Mouse (Mus musculus): ENCODE measurements around the gene Iqcn.

Iqcn gene

GRCm38 (mm10) chr8:70726721-70727120 lies 23.5 kb downstream of the Iqcn start:
- no peak for DNase-seq (ENCODE audit: low spot score in 2 of 2)

DNA sequence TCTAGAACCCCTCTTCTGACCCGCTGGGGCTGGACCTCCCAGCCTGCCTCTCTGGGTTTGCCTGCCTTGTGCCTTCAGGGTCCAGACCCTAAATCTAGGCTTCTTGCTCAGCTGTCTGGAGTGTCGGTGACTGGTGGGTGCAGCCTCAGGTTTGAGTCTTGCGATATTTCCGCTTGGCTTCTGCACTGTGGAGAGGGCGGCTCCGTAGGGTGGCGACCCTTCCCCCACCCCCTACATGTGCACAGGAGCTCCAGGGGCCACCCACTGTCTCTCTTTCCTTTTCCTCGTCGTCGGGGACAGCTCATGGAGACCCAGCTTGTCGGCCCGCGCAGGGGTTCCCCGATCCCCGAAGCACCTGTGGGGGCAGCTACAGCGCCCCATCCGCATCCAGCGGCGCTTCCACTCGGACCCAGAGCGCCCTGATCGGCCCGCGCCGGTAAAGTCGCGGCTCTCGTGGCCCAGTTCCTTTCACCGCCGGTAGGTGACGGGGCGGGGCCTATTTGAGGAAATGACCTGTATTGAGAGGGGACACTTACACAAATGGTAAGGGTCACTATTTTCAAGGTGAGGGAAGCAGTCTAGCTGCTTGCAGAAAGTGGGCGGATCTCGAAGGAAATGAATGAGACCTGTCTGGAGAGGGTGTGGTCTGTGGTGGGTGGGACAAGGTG lies 26.7 kb downstream of the Iqcn start:
- DNase-seq (ENCODE audit: low spot score in 2 of 2): no peak

DNA sequence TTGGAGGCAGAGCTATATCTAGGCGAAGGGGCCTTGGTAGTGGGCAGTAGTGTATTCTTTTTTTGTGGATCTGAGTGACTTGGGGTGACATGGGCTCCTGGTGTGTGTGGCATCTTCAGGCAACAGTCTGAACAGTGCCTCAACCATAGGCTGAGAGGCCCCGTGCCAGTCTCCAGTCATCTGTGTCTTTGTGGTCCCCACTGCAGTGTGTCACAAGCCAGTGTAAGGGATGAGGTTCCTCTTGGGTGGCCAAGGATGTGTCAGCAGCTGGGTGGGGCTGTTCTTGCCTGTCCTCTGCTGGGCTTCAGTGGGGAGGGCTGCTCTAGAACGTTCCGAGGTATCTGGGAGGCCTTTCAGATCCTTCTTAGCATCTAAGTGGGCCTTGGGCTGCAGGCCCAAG lies 27.7 kb downstream of the Iqcn start:
- no peak for DNase-seq (ENCODE audit: low spot score in 2 of 2)

DNA sequence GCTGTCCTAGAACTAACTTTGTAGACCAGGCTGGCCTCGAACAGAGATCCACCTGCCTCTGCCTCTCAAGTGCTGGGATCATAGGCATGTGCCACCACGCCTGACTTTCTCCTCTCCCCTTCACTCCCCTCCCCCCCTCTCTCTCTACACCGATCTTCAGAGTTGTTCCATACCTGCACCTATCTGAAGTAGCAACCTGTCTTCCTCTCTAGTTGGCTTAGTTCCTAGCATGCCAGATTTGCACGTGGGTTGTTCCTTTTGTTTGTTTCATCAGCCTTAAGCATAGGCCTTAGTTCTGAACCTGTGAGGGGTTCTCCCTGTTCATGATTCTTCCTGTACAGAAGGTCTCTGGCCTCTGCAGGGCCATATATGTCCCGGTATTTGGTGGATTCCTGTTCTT lies 34.4 kb downstream of the Iqcn start:
- no peak for DNase-seq (ENCODE audit: low spot score in 2 of 2)

DNA sequence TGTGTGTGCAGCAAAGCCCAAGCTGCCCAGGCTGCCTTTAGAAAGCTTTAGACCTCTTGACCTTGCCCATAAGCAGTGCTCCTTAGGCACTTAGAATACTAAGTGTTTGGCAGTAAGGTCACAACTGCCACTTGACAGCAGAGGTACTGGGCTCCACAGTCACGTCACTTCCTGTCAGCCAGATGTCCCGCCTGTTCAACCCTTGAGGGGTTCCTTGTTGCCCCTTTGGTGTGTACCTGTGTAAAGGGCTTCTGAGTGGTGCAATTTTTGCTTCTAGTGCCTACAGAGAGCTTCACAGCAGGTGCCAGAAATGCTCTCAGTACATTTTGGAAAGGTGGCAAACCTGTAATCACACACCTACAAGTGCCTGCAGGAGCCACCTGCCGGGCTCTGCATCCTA lies 35.0 kb downstream of the Iqcn start:
- DNase-seq (ENCODE audit: low spot score in 2 of 2): no peak

DNA sequence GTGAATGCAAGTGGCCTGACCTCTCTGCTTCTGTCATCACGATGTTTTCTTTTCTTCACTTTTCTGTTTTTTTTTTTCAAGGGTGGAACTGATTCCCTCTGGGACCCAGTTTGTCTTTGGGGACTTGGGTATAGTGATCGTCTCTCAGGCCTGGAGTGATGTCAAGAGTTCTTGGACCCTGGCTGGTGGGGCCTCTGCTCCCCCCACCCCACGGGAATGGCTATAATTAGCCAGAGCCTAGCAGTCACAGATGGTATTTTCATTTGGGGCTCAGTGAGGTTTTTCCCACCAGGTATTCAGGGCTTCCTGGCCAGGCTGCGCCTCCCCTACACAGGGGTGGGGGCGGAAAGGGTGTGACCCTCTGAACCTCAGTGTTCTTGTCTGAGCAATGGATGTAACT lies 38.4 kb downstream of the Iqcn start:
- DNase-seq (ENCODE audit: low spot score in 2 of 2): no peak

DNA sequence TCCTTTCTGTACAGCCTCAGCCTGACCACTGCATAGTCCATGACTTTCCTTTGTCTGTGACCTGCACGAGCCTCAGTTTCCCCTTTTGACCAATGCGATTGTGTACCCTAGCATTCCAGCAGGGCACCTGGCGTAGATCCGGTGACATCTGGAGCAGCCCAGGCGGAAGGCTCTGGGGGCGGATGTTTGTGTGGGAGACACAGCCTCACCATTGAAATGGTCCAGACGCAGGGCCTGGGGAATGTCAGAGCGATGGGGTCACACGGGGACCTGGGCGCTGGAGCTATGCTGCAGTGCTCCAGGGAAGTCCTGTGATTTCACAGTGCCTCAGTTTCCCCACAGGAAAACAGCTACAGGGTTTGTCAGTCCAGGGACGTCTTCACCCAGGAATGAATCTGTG lies 38.9 kb downstream of the Iqcn start:
- DNase-seq (ENCODE audit: low spot score in 2 of 2): no peak

DNA sequence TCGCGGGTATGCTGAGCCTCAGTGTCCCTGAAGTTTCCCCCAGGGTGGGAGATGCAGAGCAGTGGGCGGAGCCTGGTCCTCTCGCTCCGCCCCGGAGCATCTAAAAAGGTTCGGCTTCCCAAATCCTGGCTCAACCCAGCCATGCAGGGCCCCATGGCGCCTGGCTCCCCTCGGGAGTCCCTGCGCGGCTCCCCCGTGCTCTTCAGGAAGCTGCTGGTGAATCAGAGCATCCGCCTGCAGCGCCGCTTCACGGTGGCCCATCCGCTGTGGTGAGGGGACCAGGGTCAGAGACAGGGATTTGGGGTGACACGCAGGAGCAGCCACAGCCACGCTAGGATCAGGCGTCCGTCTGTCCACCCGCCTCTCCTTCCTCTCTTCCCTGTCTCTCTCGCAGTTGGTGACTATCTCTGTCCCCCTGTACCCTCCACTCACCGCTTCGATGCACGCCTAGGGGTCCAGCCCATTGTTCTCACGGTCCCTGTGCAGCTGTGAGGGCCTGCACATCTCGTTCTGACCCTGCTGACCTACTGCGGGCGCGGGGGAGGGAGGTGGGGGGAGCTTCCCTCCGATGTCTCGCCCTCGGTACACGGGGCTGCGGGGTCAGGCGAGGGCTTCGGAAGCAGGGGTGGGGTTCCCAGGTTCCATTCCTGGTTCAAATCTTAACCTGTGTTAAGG lies 39.9 kb downstream of the Iqcn start:
- DNase-seq (ENCODE audit: low spot score in 2 of 2): no peak

DNA sequence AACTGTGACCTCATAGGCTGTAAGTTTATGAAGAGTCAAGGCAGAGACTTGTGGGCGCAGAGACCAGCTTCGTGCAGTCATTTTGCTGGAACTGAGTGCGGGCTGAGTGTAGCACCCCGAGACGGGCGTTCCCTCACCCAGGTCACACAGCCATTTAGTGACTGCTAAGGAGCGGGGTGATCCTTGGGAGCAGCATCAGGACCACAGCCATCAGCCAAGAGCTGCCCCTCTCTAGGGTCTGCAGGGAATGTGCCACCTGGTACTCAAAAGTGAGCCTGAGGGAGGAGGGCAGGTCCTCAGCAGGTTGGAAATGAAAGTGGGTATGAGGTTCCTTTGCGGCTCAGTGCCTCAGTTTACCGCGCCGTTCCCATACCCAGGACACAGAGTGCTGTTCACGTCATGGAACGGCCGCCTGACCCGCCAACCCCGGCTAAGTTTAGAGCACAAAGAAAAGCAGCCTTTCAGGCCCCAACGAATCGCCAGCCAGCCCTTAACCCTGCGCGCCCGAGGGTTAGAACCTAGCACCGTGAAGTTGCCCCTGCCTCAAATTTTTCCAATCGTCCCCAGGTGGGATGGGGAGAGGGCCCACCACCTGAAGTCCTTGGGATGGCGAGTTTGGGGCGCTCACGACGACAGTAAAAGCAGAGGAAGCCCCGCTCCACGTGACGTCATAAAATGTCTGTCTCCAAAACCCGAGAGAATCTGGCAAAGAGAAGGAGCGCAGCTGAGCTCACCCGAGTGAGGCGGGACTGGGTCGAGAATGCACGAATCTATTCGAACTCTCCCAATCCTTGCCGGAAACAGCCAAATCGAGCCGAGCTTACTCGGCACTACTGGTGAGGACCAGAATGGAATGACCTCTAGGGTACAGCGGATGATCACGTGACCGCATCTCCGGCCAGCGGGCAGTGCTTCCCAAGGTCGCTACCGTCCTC lies 40.7 kb downstream of the Iqcn start:
- DNase-seq (ENCODE audit: low spot score in 2 of 2): peak; percentile 86 to 87

DNA sequence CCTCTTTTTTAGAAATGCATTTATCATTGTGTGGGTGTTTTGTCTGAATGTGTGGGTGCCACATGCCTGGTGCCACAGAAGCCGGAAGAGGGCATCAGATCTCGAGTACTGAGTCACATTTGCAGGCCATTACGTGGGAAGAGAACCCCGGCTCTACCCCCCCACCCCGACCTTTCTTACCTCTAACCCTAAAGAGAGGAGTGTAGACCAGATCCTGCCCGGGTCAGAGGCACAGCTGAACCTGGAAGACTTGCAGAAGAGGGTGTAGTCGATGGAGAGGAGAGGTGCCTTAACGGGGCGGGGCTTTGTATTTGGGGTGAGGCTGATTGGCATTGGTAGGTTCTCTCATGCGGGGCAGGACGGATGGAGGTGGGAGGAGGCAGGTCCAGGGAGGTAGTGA lies 41.5 kb downstream of the Iqcn start:
- DNase-seq (ENCODE audit: low spot score in 2 of 2): no peak

DNA sequence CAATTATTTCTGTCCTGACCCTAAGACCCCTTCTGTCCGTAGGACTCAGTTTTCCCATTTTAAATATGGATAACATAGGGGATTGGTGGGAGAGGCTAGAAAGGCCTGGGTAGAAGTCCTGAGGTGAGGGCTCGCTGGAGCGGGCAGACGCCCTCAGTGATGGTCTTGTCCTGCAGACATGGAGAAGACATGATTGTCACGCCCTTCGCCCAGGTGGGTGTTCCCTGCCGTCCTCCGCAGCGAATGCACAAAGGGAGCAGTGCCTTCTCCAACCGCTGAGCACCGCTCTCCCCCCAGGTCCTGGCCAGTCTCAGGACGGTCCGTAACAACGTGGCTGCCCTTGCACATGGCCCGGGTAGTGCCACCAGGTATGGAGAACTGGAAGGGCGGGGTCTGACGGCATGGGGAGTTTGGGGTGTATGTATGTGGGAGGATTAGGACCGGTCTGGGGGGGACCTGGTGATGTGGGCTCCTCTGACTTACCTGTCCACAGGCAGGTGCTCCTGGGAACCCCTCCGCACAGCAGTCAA lies 42.5 kb downstream of the Iqcn start:
- no peak for DNase-seq (ENCODE audit: low spot score in 2 of 2)

- peak in 1 of 2 experiments; percentile 1 for DNase-seq (ENCODE audit: low spot score in 2 of 2)
Measured at GRCm38 (mm10) chr8:70746676-70747075, 43.4 kb downstream of the Iqcn start.

GRCm38 (mm10) chr8:70747211-70747890 lies 44.1 kb downstream of the Iqcn start:
- no peak for DNase-seq (ENCODE audit: low spot score in 2 of 2)

DNA sequence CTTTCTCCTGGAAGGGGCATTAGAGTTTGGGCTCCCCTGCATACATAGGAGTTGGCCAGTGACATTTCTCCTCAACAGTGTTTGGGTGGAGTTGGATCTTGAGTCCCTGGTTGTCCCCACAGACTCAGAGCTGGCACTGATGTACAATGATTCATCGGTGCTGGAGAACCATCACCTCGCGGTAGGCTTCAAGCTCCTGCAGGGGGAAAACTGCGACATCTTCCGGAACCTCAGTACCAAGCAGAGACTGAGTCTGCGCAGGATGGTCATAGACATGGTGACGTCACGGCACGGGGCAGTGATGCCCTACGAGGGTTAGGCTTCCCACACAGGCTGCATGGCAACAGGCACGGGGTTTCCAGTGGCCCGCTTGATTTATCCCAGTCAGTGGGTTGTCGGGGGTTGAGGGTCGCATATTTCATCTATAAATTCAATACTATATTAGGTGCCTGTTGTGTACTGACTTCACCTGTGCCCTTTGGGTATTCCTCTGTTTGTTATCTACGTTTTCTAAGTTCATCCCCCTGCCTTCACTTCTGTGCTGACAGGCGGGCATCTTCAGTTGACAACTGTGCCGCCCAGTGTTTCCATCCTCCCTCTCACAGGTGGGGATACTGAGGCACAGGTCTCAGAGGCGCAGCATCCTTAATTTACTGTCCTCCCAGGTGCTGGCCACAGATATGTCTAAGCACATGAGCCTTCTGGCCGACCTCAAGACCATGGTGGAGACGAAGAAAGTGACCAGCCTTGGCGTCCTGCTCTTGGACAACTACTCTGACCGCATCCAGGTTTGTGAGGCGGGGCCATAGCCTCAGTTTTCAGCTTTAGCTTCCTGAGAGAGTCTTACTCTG lies 45.2 kb downstream of the Iqcn start:
- peak in 1 of 2 experiments; percentile 3 for DNase-seq (ENCODE audit: low spot score in 2 of 2)

DNA sequence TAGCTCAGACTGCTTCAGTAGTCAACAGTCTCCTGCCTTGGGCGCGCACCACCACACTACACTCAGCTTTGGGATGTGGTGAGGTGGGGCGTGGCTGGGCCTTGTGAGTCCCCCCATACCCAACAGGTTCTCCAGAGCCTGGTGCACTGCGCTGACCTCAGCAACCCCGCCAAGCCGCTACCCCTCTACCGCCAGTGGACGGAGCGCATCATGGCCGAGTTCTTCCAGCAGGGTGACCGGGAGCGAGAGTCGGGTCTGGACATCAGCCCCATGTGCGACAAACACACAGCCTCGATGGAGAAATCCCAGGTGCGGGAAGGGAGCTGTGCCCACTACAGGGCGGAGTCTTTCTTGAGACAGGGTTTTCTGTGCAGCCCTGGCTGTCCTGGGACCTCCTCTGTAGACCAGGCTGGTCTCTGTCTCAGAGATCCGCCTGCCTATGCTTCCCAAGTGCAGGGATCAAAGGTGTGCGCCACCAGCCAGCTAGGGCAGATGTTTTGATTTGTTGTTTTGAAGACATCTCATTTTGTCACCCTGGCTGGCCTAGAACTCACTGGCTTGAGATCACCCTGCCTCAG lies 45.9 kb downstream of the Iqcn start:
- DNase-seq (ENCODE audit: low spot score in 2 of 2): peak in 1 of 2 experiments; percentile 0

- peak; percentile 53 to 67 for DNase-seq (ENCODE audit: low spot score in 2 of 2)
Measured at GRCm38 (mm10) chr8:70750128-70750680, 46.9 kb downstream of the Iqcn start.

- DNase-seq (ENCODE audit: low spot score in 2 of 2): peak; percentile 92 to 95
Measured at GRCm38 (mm10) chr8:70752000-70752764, 48.9 kb downstream of the Iqcn start.

DNA sequence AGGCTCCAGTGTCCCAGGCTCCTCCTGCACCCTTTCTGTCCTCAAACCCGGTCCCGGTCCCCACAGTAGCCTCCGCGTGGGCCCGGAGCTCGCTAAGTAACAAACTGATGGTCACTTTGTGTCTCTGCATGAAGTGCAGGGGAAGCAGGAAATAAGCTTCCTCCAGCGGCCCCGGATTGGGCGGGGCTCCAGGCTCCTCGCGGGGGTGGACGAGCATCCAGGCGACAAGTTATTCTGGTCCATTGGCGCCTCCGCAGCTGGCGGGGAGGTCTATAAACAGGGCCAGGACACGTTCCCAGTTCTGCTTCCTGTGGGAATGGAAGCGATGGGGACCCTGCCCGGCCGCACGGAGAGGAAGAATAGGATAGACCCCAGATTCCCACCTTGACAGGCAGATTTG lies 49.9 kb downstream of the Iqcn start:
- peak; percentile 94 to 95 for DNase-seq (ENCODE audit: low spot score in 2 of 2)
